Mouse (Mus musculus): Measurements from ENCODE around the gene Ifngr2. TPM values are rescaled to one million over a fixed set of nuclear protein-coding genes. Genes with fewer than 3 reads are reported as not detected.

Gene Ifngr2
- polyA plus RNA-seq, 1 experiment, result 18.7 TPM

DNA sequence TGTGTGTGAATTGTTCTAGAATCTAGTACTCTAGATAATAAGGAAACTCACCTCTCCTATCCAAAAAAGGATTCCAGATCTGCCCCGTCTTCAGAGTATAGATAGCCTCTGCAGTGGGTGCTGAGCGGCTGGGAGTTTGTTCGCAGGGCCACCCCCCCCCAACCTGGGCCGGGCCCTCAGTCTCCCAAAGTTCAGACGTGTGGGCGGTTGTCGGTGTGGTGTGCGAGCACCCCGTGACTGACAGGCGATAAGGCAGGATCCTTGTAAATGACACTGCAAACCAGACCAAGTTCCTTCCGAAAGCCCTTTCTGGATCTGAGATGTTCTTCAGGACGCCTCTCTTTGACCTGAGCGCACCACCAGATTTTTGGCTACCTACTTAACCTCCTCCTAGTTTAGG lies 12.4 kb upstream of the Ifngr2 start:
- H3K27me3 ChIP-seq (ENCODE audit: control insufficient read depth, insufficient read depth, insufficient read length), result no peaks in the 10 kb centered on the region
- H3K4me2 ChIP-seq (ENCODE audit: low read depth), result no peak overlapping the region
- H3ac ChIP-seq (ENCODE audit: control insufficient read depth, insufficient read length), result no peak overlapping the region
- no peaks in the 10 kb centered on the region for H3K79me2 ChIP-seq (ENCODE audit: control insufficient read depth, insufficient read depth)
- H3K36me3 ChIP-seq (ENCODE audit: control insufficient read depth, insufficient read depth), result no peaks in the 10 kb centered on the region
- TF ChIP-seq MYOD1 (IDR thresholded peaks at IDR 0.05; ENCODE audit: control insufficient read depth in 1 of 3, insufficient read length in 2 of 3, low read depth in 2 of 3), result no peak
- no peak for TF ChIP-seq E2F4 (IDR thresholded peaks at IDR 0.05; ENCODE audit: insufficient read depth)
- TF ChIP-seq POLR2AphosphoS2 (IDR thresholded peaks at IDR 0.05; ENCODE audit: insufficient read length, low read depth), result no peak
- no peak for TF ChIP-seq MYOG (IDR thresholded peaks at IDR 0.05; ENCODE audit: control insufficient read depth in 1 of 3, insufficient read depth in 1 of 3, insufficient read length in 2 of 3, low read depth in 2 of 3)
- TF ChIP-seq TCF3 (IDR thresholded peaks at IDR 0.05; ENCODE audit: insufficient read length, low read depth), result no peak
- no peak for TF ChIP-seq POLR2A (IDR thresholded peaks at IDR 0.05; ENCODE audit: insufficient read length, low read depth)
- no peak for TF ChIP-seq TCF12 (IDR thresholded peaks at IDR 0.05; ENCODE audit: insufficient read depth, poor library complexity, severe bottlenecking)
- no peak for TF ChIP-seq CEBPB (IDR thresholded peaks at IDR 0.05; ENCODE audit: insufficient read depth, poor library complexity, severe bottlenecking)
- no peak overlapping the region for H3K4me3 ChIP-seq

DNA sequence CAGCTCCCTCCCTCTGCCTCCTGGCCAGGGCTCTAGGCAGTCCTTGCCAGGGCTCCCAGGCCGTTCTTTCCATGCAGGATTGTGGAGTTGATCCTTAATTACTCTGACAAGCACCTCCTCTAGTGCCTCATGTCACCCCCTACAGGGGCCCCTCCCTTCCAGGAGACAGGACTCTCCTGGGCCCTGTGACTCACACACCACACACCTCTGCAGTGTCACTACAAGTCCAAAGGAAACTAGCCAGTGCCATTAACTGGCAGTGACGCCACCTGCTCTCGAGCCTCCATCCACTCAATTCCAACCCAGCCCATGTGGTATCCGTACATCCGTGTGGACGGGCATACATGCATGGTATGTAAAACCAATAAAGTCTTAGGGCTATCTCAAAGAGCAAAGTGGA lies 12.0 kb upstream of the Ifngr2 start:
- Histone ChIP-seq H3K4me3 (no peak overlapping the region), H3ac (ENCODE audit: control insufficient read depth, insufficient read length) (no peak overlapping the region), H3K79me2 (ENCODE audit: control insufficient read depth, insufficient read depth) (no peaks in the 10 kb centered on the region), H3K27me3 (ENCODE audit: control insufficient read depth, insufficient read depth, insufficient read length) (no peaks in the 10 kb centered on the region), H3K36me3 (ENCODE audit: control insufficient read depth, insufficient read depth) (no peaks in the 10 kb centered on the region), H3K4me2 (ENCODE audit: low read depth) (no peak overlapping the region)
- TF ChIP-seq POLR2A (IDR thresholded peaks at IDR 0.05; ENCODE audit: insufficient read length, low read depth) (no peak), POLR2AphosphoS2 (IDR thresholded peaks at IDR 0.05; ENCODE audit: insufficient read length, low read depth) (no peak), REST (IDR thresholded peaks at IDR 0.05; ENCODE audit: insufficient read depth, insufficient read length) (no peak), E2F4 (IDR thresholded peaks at IDR 0.05; ENCODE audit: insufficient read depth) (no peak), TCF12 (IDR thresholded peaks at IDR 0.05; ENCODE audit: insufficient read depth, poor library complexity, severe bottlenecking) (no peak), USF1 (IDR thresholded peaks at IDR 0.05; ENCODE audit: low read depth) (no peak), SRF (IDR thresholded peaks at IDR 0.05; ENCODE audit: control insufficient read depth, insufficient read length, low read depth) (no peak), MYOG (IDR thresholded peaks at IDR 0.05; ENCODE audit: control insufficient read depth in 1 of 3, insufficient read depth in 1 of 3, insufficient read length in 2 of 3, low read depth in 2 of 3) (no peak), CEBPB (IDR thresholded peaks at IDR 0.05; ENCODE audit: insufficient read depth, poor library complexity, severe bottlenecking) (no peak), MYOD1 (IDR thresholded peaks at IDR 0.05; ENCODE audit: control insufficient read depth in 1 of 3, insufficient read length in 2 of 3, low read depth in 2 of 3) (no peak), TCF3 (IDR thresholded peaks at IDR 0.05; ENCODE audit: insufficient read length, low read depth) (no peak), MAX (IDR thresholded peaks at IDR 0.05; ENCODE audit: low read depth) (no peak)

DNA sequence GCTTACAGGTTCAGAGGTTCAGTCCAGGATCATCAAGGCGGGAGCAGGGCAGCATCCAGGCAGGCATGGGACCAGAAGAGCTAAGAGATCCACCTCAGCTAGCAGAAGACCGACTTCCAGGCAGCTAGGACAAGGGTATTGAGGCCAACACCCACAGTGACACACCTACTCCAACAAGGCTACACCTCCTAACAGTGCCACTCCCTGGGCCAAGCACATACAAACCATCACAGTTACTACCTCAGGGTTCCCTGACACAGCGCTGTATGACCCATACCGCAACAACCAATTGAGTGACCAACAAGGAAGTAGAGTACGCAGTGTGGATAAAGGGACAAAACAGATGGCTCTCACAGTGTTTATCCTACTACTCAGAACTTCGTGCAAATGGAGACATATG lies 10.5 kb upstream of the Ifngr2 start:
- H3K4me2 ChIP-seq (ENCODE audit: low read depth), result no peak overlapping the region
- H3K27me3 ChIP-seq (ENCODE audit: control insufficient read depth, insufficient read depth, insufficient read length), result no peaks in the 10 kb centered on the region
- H3K79me2 ChIP-seq (ENCODE audit: control insufficient read depth, insufficient read depth), result no peaks in the 10 kb centered on the region
- no peak overlapping the region for H3ac ChIP-seq (ENCODE audit: control insufficient read depth, insufficient read length)
- no peaks in the 10 kb centered on the region for H3K36me3 ChIP-seq (ENCODE audit: control insufficient read depth, insufficient read depth)
- no peak overlapping the region for H3K4me3 ChIP-seq
- no peak for TF ChIP-seq POLR2AphosphoS2 (IDR thresholded peaks at IDR 0.05; ENCODE audit: insufficient read length, low read depth)
- no peak for TF ChIP-seq CEBPB (IDR thresholded peaks at IDR 0.05; ENCODE audit: insufficient read depth, poor library complexity, severe bottlenecking)
- TF ChIP-seq SRF (IDR thresholded peaks at IDR 0.05; ENCODE audit: control insufficient read depth, insufficient read length, low read depth), result no peak
- no peak for TF ChIP-seq REST (IDR thresholded peaks at IDR 0.05; ENCODE audit: insufficient read depth, insufficient read length)
- TF ChIP-seq TCF3 (IDR thresholded peaks at IDR 0.05; ENCODE audit: insufficient read length, low read depth), result no peak
- no peak for TF ChIP-seq MYOG (IDR thresholded peaks at IDR 0.05; ENCODE audit: control insufficient read depth in 1 of 3, insufficient read depth in 1 of 3, insufficient read length in 2 of 3, low read depth in 2 of 3)
- no peak for TF ChIP-seq MYOD1 (IDR thresholded peaks at IDR 0.05; ENCODE audit: control insufficient read depth in 1 of 3, insufficient read length in 2 of 3, low read depth in 2 of 3)
- TF ChIP-seq E2F4 (IDR thresholded peaks at IDR 0.05; ENCODE audit: insufficient read depth), result no peak
- TF ChIP-seq MAX (IDR thresholded peaks at IDR 0.05; ENCODE audit: low read depth), result no peak

DNA sequence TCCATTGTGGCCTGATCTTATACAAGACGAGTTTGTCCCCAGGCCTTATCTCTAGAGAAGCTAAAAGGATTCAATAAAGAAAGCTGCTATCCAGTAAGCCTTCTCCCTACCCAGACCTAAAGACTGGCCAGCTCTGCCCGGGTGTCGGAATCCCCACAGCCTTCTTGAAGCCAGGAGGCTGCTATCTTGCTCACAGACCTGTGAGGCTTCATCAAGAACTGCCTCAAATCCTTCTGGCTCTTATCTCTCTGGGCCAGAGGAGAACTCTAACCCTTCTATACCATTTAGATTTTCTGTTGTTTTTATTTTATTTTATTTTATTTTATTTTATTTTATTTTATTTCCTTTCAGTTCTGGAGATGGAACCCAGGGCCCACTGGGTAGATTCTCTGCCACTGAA lies 9.8 kb upstream of the Ifngr2 start:
- no peak for TF ChIP-seq TCF3 (IDR thresholded peaks at IDR 0.05; ENCODE audit: insufficient read length, low read depth)
- no peak for TF ChIP-seq POLR2AphosphoS2 (IDR thresholded peaks at IDR 0.05; ENCODE audit: insufficient read length, low read depth)
- TF ChIP-seq TCF12 (IDR thresholded peaks at IDR 0.05; ENCODE audit: insufficient read depth, poor library complexity, severe bottlenecking), result no peak
- no peak for TF ChIP-seq POLR2A (IDR thresholded peaks at IDR 0.05; ENCODE audit: insufficient read length, low read depth)
- TF ChIP-seq MAX (IDR thresholded peaks at IDR 0.05; ENCODE audit: low read depth), result no peak
- TF ChIP-seq MYOD1 (IDR thresholded peaks at IDR 0.05; ENCODE audit: control insufficient read depth in 1 of 3, insufficient read length in 2 of 3, low read depth in 2 of 3), result no peak
- no peak for TF ChIP-seq E2F4 (IDR thresholded peaks at IDR 0.05; ENCODE audit: insufficient read depth)
- no peak for TF ChIP-seq CEBPB (IDR thresholded peaks at IDR 0.05; ENCODE audit: insufficient read depth, poor library complexity, severe bottlenecking)
- no peak for TF ChIP-seq USF1 (IDR thresholded peaks at IDR 0.05; ENCODE audit: low read depth)
- no peak for TF ChIP-seq SRF (IDR thresholded peaks at IDR 0.05; ENCODE audit: control insufficient read depth, insufficient read length, low read depth)
- TF ChIP-seq REST (IDR thresholded peaks at IDR 0.05; ENCODE audit: insufficient read depth, insufficient read length), result no peak
- TF ChIP-seq MYOG (IDR thresholded peaks at IDR 0.05; ENCODE audit: control insufficient read depth in 1 of 3, insufficient read depth in 1 of 3, insufficient read length in 2 of 3, low read depth in 2 of 3), result no peak
- no peaks in the 10 kb centered on the region for H3K36me3 ChIP-seq (ENCODE audit: control insufficient read depth, insufficient read depth)
- no peak overlapping the region for H3ac ChIP-seq (ENCODE audit: control insufficient read depth, insufficient read length)

GRCm38 (mm10) chr16:91538051-91538450 lies 8.8 kb upstream of the Ifngr2 start:
- Histone ChIP-seq H3K79me2 (ENCODE audit: control insufficient read depth, insufficient read depth) (no peaks in the 10 kb centered on the region), H3K27me3 (ENCODE audit: control insufficient read depth, insufficient read depth, insufficient read length) (no peaks in the 10 kb centered on the region), H3K4me3 (no peak overlapping the region), H3K36me3 (ENCODE audit: control insufficient read depth, insufficient read depth) (no peaks in the 10 kb centered on the region), H3ac (ENCODE audit: control insufficient read depth, insufficient read length) (no peak overlapping the region), H3K4me2 (ENCODE audit: low read depth) (peak overlapping the region; percentile 53)
- TF ChIP-seq REST (IDR thresholded peaks at IDR 0.05; ENCODE audit: insufficient read depth, insufficient read length) (no peak), MYOG (IDR thresholded peaks at IDR 0.05; ENCODE audit: control insufficient read depth in 1 of 3, insufficient read depth in 1 of 3, insufficient read length in 2 of 3, low read depth in 2 of 3) (no peak), SRF (IDR thresholded peaks at IDR 0.05; ENCODE audit: control insufficient read depth, insufficient read length, low read depth) (no peak), MYOD1 (IDR thresholded peaks at IDR 0.05; ENCODE audit: control insufficient read depth in 1 of 3, insufficient read length in 2 of 3, low read depth in 2 of 3) (no peak), USF1 (IDR thresholded peaks at IDR 0.05; ENCODE audit: low read depth) (no peak), CEBPB (IDR thresholded peaks at IDR 0.05; ENCODE audit: insufficient read depth, poor library complexity, severe bottlenecking) (no peak), TCF3 (IDR thresholded peaks at IDR 0.05; ENCODE audit: insufficient read length, low read depth) (no peak), POLR2A (IDR thresholded peaks at IDR 0.05; ENCODE audit: insufficient read length, low read depth) (no peak), MAX (IDR thresholded peaks at IDR 0.05; ENCODE audit: low read depth) (no peak), POLR2AphosphoS2 (IDR thresholded peaks at IDR 0.05; ENCODE audit: insufficient read length, low read depth) (no peak), TCF12 (IDR thresholded peaks at IDR 0.05; ENCODE audit: insufficient read depth, poor library complexity, severe bottlenecking) (no peak), E2F4 (IDR thresholded peaks at IDR 0.05; ENCODE audit: insufficient read depth) (no peak)

More for the DNA sequence above, 9.8 kb upstream of the Ifngr2 start:
- Histone ChIP-seq H3K4me3 (no peak overlapping the region), H3K4me2 (ENCODE audit: low read depth) (no peak overlapping the region), H3K79me2 (ENCODE audit: control insufficient read depth, insufficient read depth) (no peaks in the 10 kb centered on the region), H3K27me3 (ENCODE audit: control insufficient read depth, insufficient read depth, insufficient read length) (no peaks in the 10 kb centered on the region)

Data from myocyte (in vitro differentiated cells).